11 mouse cellular contexts compared by ENCODE assay signal in the genomic region with DNA sequence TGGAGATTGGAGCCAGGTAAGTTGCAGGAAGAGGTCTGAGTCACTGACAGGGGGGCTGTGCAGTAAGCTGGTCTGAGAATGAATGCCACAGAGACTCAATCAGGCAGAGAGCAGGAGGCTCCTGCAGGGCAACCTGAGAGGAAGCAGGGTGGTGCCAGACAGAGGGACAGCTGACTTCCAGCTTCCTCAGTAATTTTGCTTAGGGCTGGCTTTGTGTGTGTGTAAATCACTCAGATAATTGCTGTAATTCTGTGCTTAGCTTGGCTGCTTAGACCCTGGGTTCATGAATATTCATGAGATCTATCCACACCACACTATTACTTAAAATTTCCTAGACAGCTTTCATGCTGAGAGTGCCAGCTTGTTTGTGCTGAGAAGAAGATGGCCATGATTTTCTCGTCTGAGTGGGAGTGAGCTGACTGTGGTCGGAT.
DNase-seq lines count a peak whose midpoint lies in the region; ATAC-seq lines count a peak whose summit lies in the region.
"Had no signal": no experiment of that assay in that cellular context is flagged by ENCODE, and none has a peak within 500 bp of the region (broad histone marks: within the 10 kb centered on the region; RNA-seq: fewer than 3 reads in every experiment).

No protein-coding gene starts in this region.

- H3K27me3 ChIP-seq in kidney, embryonic 16.5 days (ENCODE audit: insufficient read depth, low read length), result no peaks in the 10 kb centered on the region
- H3K27me3 ChIP-seq in forebrain, embryonic 11.5 days (ENCODE audit: control insufficient read depth, insufficient read depth, low read length), result no peaks in the 10 kb centered on the region
- no peaks in the 10 kb centered on the region for H3K27me3 ChIP-seq in hindbrain, embryonic 13.5 days
- H3K27me3 ChIP-seq in neural tube, embryonic 12.5 days (replicated peaks), result no peaks in the 10 kb centered on the region
- H3K27me3 ChIP-seq: CH12.LX had no signal

- H3K4me2 ChIP-seq in kidney, embryonic 16.5 days (replicated peaks; ENCODE audit: low read depth, low read length), result no peak overlapping the region
- no peak overlapping the region for H3K4me2 ChIP-seq in forebrain, embryonic 11.5 days (ENCODE audit: low read depth, low read length, severe bottlenecking)
- no peak overlapping the region for H3K4me2 ChIP-seq in hindbrain, embryonic 13.5 days
- no peak overlapping the region for H3K4me2 ChIP-seq in neural tube, embryonic 12.5 days (replicated peaks)

- WGBS in kidney, embryonic 16.5 days, result 38% methylated on average over 2 of the region's 2 CpGs
- WGBS in forebrain, embryonic 11.5 days, result 36% methylated on average over 2 of the region's 2 CpGs
- 31% methylated on average over 2 of the region's 2 CpGs for WGBS in hindbrain, embryonic 13.5 days
- WGBS in neural tube, embryonic 12.5 days, result 34% methylated on average over 2 of the region's 2 CpGs

- peak; percentile 85 for ATAC-seq in kidney, embryonic 16.5 days (ENCODE audit: low FRiP score, low TSS enrichment)
- peak; percentile 90 for ATAC-seq in forebrain, embryonic 11.5 days (replicated peaks; ENCODE audit: low FRiP score)
- ATAC-seq in hindbrain, embryonic 13.5 days (ENCODE audit: low FRiP score), result peak; percentile 74
- peak; percentile 85 for ATAC-seq in neural tube, embryonic 12.5 days (ENCODE audit: low FRiP score, low read depth)
- ATAC-seq: liver, postnatal 0 days had no signal

- no peaks in the 10 kb centered on the region for H3K9me3 ChIP-seq in kidney, embryonic 16.5 days (ENCODE audit: low read length)
- H3K9me3 ChIP-seq in forebrain, embryonic 11.5 days (ENCODE audit: control insufficient read depth, low read length), result no peaks in the 10 kb centered on the region
- no peaks in the 10 kb centered on the region for H3K9me3 ChIP-seq in hindbrain, embryonic 13.5 days
- no peaks in the 10 kb centered on the region for H3K9me3 ChIP-seq in neural tube, embryonic 12.5 days

- no peak overlapping the region for H3K4me3 ChIP-seq in kidney, embryonic 16.5 days (ENCODE audit: low read length)
- no peak overlapping the region for H3K4me3 ChIP-seq in forebrain, embryonic 11.5 days (ENCODE audit: low read depth, low read length)
- no peak overlapping the region for H3K4me3 ChIP-seq in hindbrain, embryonic 13.5 days
- no peak overlapping the region for H3K4me3 ChIP-seq in neural tube, embryonic 12.5 days

- peak overlapping the region; percentile 39 for H3K27ac ChIP-seq in kidney, embryonic 16.5 days (ENCODE audit: low read length)
- H3K27ac ChIP-seq in forebrain, embryonic 11.5 days (ENCODE audit: low read depth, low read length), result peak overlapping the region; percentile 67
- peak overlapping the region; percentile 80 for H3K27ac ChIP-seq in hindbrain, embryonic 13.5 days
- peak overlapping the region; percentile 9; the same call in 1 of the 2 replicates for H3K27ac ChIP-seq in neural tube, embryonic 12.5 days

- peaks cover 2% of the 10 kb centered on the region; the same call in 1 of the 2 replicates for H3K4me1 ChIP-seq in kidney, embryonic 16.5 days (ENCODE audit: insufficient read depth, low read length)
- H3K4me1 ChIP-seq in forebrain, embryonic 11.5 days (replicated peaks; ENCODE audit: control insufficient read depth, insufficient read depth, low read length), result peaks cover 8% of the 10 kb centered on the region; the same call in 1 of the 2 replicates
- peaks cover 40% of the 10 kb centered on the region for H3K4me1 ChIP-seq in hindbrain, embryonic 13.5 days (replicated peaks)
- peaks cover 12% of the 10 kb centered on the region for H3K4me1 ChIP-seq in neural tube, embryonic 12.5 days

- no peak overlapping the region for H3K9ac ChIP-seq in kidney, embryonic 16.5 days (replicated peaks; ENCODE audit: low read length)
- H3K9ac ChIP-seq in forebrain, embryonic 11.5 days (ENCODE audit: low read length), result no peak overlapping the region
- H3K9ac ChIP-seq in hindbrain, embryonic 13.5 days, result no peak overlapping the region
- H3K9ac ChIP-seq in neural tube, embryonic 12.5 days, result no peak overlapping the region
- H3K9ac ChIP-seq: liver, postnatal 0 days had no signal

- H3K36me3 ChIP-seq in kidney, embryonic 16.5 days (ENCODE audit: insufficient read depth, low read length), result no peaks in the 10 kb centered on the region
- H3K36me3 ChIP-seq in forebrain, embryonic 11.5 days (ENCODE audit: control insufficient read depth, insufficient read depth, low read length), result no peaks in the 10 kb centered on the region
- no peaks in the 10 kb centered on the region for H3K36me3 ChIP-seq in hindbrain, embryonic 13.5 days
- H3K36me3 ChIP-seq in neural tube, embryonic 12.5 days, result no peaks in the 10 kb centered on the region

- DNase-seq in kidney, postnatal 25 days, result no peak
- DNase-seq in forebrain, embryonic 11.5 days (ENCODE audit: low spot score), result peak; percentile 62
- DNase-seq in gastrocnemius, adult 8-10 months (ENCODE audit: low spot score in 2 of 2), result no peak
- no peak for DNase-seq in lung, postnatal 10 days
- DNase-seq: gastrocnemius, postnatal 10 days; kidney, adult 9 months; liver, postnatal 0 days had no signal

Comparison
In these comparisons a context has a peak if more than half of its experiments do, and no peak if none do; other contexts are left out.
1. H3K27ac ChIP-seq: peak in every context shown above with its lines; median percentile 80 in hindbrain, embryonic 13.5 days; 67 in forebrain, embryonic 11.5 days; 39 in kidney, embryonic 16.5 days; 9 in neural tube, embryonic 12.5 days.